Mouse (Mus musculus): ENCODE measurements around the gene Arid1b. TPM values are rescaled to one million over a fixed set of nuclear protein-coding genes. Genes with fewer than 3 reads are reported as not detected.
"Not testable (repeated sequence)": the region's sequence is repeated elsewhere in the genome, so short reads cannot be mapped to it uniquely, and the experiment has no call there.

Gene Arid1b
- total RNA-seq, 1 experiment, result 9.2 TPM

GRCm38 (mm10) chr17:5088822-5089221 is 94.7 kb downstream of the Arid1b start:
- no peak for DNase-seq (ENCODE audit: low read depth, low spot score)
- TF ChIP-seq ZC3H11A (IDR thresholded peaks at IDR 0.05; ENCODE audit: borderline replicate concordance, low read depth, low read length) (no peak), CHD2 (IDR thresholded peaks at IDR 0.05; ENCODE audit: low read depth, low read length) (no peak), HCFC1 (IDR thresholded peaks at IDR 0.05; ENCODE audit: borderline replicate concordance, insufficient read depth, low read length) (no peak), MAFK (IDR thresholded peaks at IDR 0.05; ENCODE audit: insufficient read depth, low read depth, low read length) (no peak), ZNF384 (IDR thresholded peaks at IDR 0.05; ENCODE audit: low read depth, low read length) (no peak)
- H3K9me3 ChIP-seq (ENCODE audit: control insufficient read depth, insufficient read depth, low read depth, low read length), result no peaks in the 10 kb centered on the region
- in situ Hi-C loops (cut with MboI; ENCODE audit: low sequenced_read_pairs in 2 of 2, unreplicated experiment in 2 of 2), result no loop called here
- no peaks in the 10 kb centered on the region; the same call in 1 of the 2 replicates for H3K36me3 ChIP-seq (ENCODE audit: control insufficient read depth, insufficient read depth, low read length, poor library complexity, severe bottlenecking)
- no peak overlapping the region for H3K9ac ChIP-seq (ENCODE audit: insufficient read depth, low read depth, low read length, poor library complexity, severe bottlenecking)
- no peak overlapping the region for H3K4me3 ChIP-seq (ENCODE audit: insufficient read depth in 1 of 2, low read depth in 1 of 2, low read length in 2 of 2, poor library complexity in 1 of 2, severe bottlenecking in 1 of 2)
- H3K4me1 ChIP-seq (ENCODE audit: control insufficient read depth in 2 of 2, insufficient read depth in 2 of 2, low read length in 2 of 2, poor library complexity in 1 of 2), result peaks cover 13 to 45% of the 10 kb centered on the region in 2 experiments
- H3K27ac ChIP-seq (ENCODE audit: insufficient read depth, low read depth, low read length, poor library complexity, severe bottlenecking), result no peak overlapping the region; the same call in 1 of the 2 replicates

- in situ Hi-C loops (cut with MboI; ENCODE audit: low sequenced_read_pairs in 2 of 2, unreplicated experiment in 2 of 2), result no loop called here
- DNase-seq (ENCODE audit: low read depth, low spot score), result peak; percentile 78
- Histone ChIP-seq H3K9me3 (ENCODE audit: control insufficient read depth, insufficient read depth, low read depth, low read length) (no peaks in the 10 kb centered on the region), H3K36me3 (ENCODE audit: control insufficient read depth, insufficient read depth, low read length, poor library complexity, severe bottlenecking) (no peaks in the 10 kb centered on the region; the same call in 1 of the 2 replicates), H3K9ac (ENCODE audit: insufficient read depth, low read depth, low read length, poor library complexity, severe bottlenecking) (no peak overlapping the region), H3K4me3 (ENCODE audit: insufficient read depth in 1 of 2, low read depth in 1 of 2, low read length in 2 of 2, poor library complexity in 1 of 2, severe bottlenecking in 1 of 2) (0 out of 4 replicates have a peak overlapping the region, but pooled peaks of 1 of the 2 experiments have one; percentile 11), H3K27ac (ENCODE audit: insufficient read depth, low read depth, low read length, poor library complexity, severe bottlenecking) (peak overlapping the region; percentile 61; the same call in 1 of the 2 replicates), H3K4me1 (ENCODE audit: control insufficient read depth in 2 of 2, insufficient read depth in 2 of 2, low read length in 2 of 2, poor library complexity in 1 of 2) (peaks cover 13 to 45% of the 10 kb centered on the region in 2 experiments)
- no peak for TF ChIP-seq HCFC1 (IDR thresholded peaks at IDR 0.05; ENCODE audit: borderline replicate concordance, insufficient read depth, low read length)
- TF ChIP-seq MAFK (IDR thresholded peaks at IDR 0.05; ENCODE audit: insufficient read depth, low read depth, low read length), result no peak
- no peak for TF ChIP-seq ZNF384 (IDR thresholded peaks at IDR 0.05; ENCODE audit: low read depth, low read length)
- TF ChIP-seq ZC3H11A (IDR thresholded peaks at IDR 0.05; ENCODE audit: borderline replicate concordance, low read depth, low read length), result no peak
- TF ChIP-seq CHD2 (IDR thresholded peaks at IDR 0.05; ENCODE audit: low read depth, low read length), result no peak
Measured at GRCm38 (mm10) chr17:5089541-5089940, 95.4 kb downstream of the Arid1b start.

- DNase-seq (ENCODE audit: low read depth, low spot score), result no peak
- H3K4me1 ChIP-seq (ENCODE audit: control insufficient read depth in 2 of 2, insufficient read depth in 2 of 2, low read length in 2 of 2, poor library complexity in 1 of 2), result peaks cover 13 to 32% of the 10 kb centered on the region in 2 experiments
- no peak overlapping the region for H3K9ac ChIP-seq (ENCODE audit: insufficient read depth, low read depth, low read length, poor library complexity, severe bottlenecking)
- TF ChIP-seq HCFC1 (IDR thresholded peaks at IDR 0.05; ENCODE audit: borderline replicate concordance, insufficient read depth, low read length), result no peak
- no peak overlapping the region for H3K27ac ChIP-seq (ENCODE audit: insufficient read depth, low read depth, low read length, poor library complexity, severe bottlenecking)
- H3K9me3 ChIP-seq (ENCODE audit: control insufficient read depth, insufficient read depth, low read depth, low read length), result no peaks in the 10 kb centered on the region
- no peaks in the 10 kb centered on the region for H3K36me3 ChIP-seq (ENCODE audit: control insufficient read depth, insufficient read depth, low read length, poor library complexity, severe bottlenecking)
- no peak overlapping the region for H3K4me3 ChIP-seq (ENCODE audit: insufficient read depth in 1 of 2, low read depth in 1 of 2, low read length in 2 of 2, poor library complexity in 1 of 2, severe bottlenecking in 1 of 2)
- in situ Hi-C loops (cut with MboI; ENCODE audit: low sequenced_read_pairs in 2 of 2, unreplicated experiment in 2 of 2), result no loop called here
Measured at GRCm38 (mm10) chr17:5091490-5091889, 97.4 kb downstream of the Arid1b start.

- DNase-seq (ENCODE audit: low read depth, low spot score), result no peak
- no peaks in the 10 kb centered on the region for H3K9me3 ChIP-seq (ENCODE audit: control insufficient read depth, insufficient read depth, low read depth, low read length)
- H3K4me1 ChIP-seq (ENCODE audit: control insufficient read depth in 2 of 2, insufficient read depth in 2 of 2, low read length in 2 of 2, poor library complexity in 1 of 2), result peaks cover 13 to 30% of the 10 kb centered on the region in 2 experiments
- H3K27ac ChIP-seq (ENCODE audit: insufficient read depth, low read depth, low read length, poor library complexity, severe bottlenecking), result no peak overlapping the region
- in situ Hi-C loops (cut with MboI; ENCODE audit: low sequenced_read_pairs in 2 of 2, unreplicated experiment in 2 of 2), result no loop called here
- H3K4me3 ChIP-seq (ENCODE audit: insufficient read depth in 1 of 2, low read depth in 1 of 2, low read length in 2 of 2, poor library complexity in 1 of 2, severe bottlenecking in 1 of 2), result no peak overlapping the region
- H3K36me3 ChIP-seq (ENCODE audit: control insufficient read depth, insufficient read depth, low read length, poor library complexity, severe bottlenecking), result no peaks in the 10 kb centered on the region
- no peak overlapping the region for H3K9ac ChIP-seq (ENCODE audit: insufficient read depth, low read depth, low read length, poor library complexity, severe bottlenecking)
- TF ChIP-seq CHD2 (IDR thresholded peaks at IDR 0.05; ENCODE audit: low read depth, low read length), result no peak
- no peak for TF ChIP-seq HCFC1 (IDR thresholded peaks at IDR 0.05; ENCODE audit: borderline replicate concordance, insufficient read depth, low read length)
- TF ChIP-seq ZC3H11A (IDR thresholded peaks at IDR 0.05; ENCODE audit: borderline replicate concordance, low read depth, low read length), result no peak
- no peak for TF ChIP-seq ZNF384 (IDR thresholded peaks at IDR 0.05; ENCODE audit: low read depth, low read length)
- TF ChIP-seq MAFK (IDR thresholded peaks at IDR 0.05; ENCODE audit: insufficient read depth, low read depth, low read length), result no peak
Measured at GRCm38 (mm10) chr17:5091934-5092333, 97.8 kb downstream of the Arid1b start.

GRCm38 (mm10) chr17:5093343-5093742 is 99.2 kb downstream of the Arid1b start:
- H3K27ac ChIP-seq (ENCODE audit: insufficient read depth, low read depth, low read length, poor library complexity, severe bottlenecking); H3K9me3 ChIP-seq (ENCODE audit: control insufficient read depth, insufficient read depth, low read depth, low read length); in situ Hi-C loops (cut with MboI; ENCODE audit: low sequenced_read_pairs in 2 of 2, unreplicated experiment in 2 of 2); H3K36me3 ChIP-seq (ENCODE audit: control insufficient read depth, insufficient read depth, low read length, poor library complexity, severe bottlenecking); H3K9ac ChIP-seq (ENCODE audit: insufficient read depth, low read depth, low read length, poor library complexity, severe bottlenecking): not testable (repeated sequence)
- H3K4me3 ChIP-seq (ENCODE audit: insufficient read depth in 1 of 2, low read depth in 1 of 2, low read length in 2 of 2, poor library complexity in 1 of 2, severe bottlenecking in 1 of 2), result peak overlapping the region in 1 of 2 experiments; percentile 32; a peak in 1 of 4 replicates
- DNase-seq (ENCODE audit: low read depth, low spot score), result peak; percentile 73
- peaks cover 16 to 38% of the 10 kb centered on the region in 2 experiments for H3K4me1 ChIP-seq (ENCODE audit: control insufficient read depth in 2 of 2, insufficient read depth in 2 of 2, low read length in 2 of 2, poor library complexity in 1 of 2)

All from ES-E14 (cell line).